8 mouse cellular contexts compared by ENCODE assay signal in the genomic region with DNA sequence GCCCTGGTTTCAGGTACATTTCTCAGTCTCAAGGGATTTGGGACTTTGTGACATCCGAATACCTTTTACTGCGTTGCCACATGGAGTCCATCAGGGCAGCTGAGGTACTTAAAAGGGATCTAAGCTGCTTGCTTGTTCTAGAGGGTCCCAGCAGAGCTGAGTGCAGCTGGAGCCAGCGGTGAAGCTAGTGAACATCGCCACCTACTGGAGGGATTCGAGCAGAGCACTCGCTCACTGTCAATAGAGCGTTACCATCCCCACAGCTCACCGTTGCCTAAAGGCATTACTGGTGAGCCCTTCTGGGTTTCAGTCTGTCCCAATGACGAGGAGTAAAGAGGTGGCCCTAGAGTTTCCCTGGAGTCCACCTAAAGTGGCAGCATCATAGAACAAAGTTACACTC. TPM values are rescaled to one million over a fixed set of nuclear protein-coding genes. Genes with fewer than 3 reads are reported as not detected.
DNase-seq lines count a peak whose midpoint lies in the region; ATAC-seq lines count a peak whose summit lies in the region.
"Had no signal": no experiment of that assay in that cellular context is flagged by ENCODE, and none has a peak within 500 bp of the region (broad histone marks: within the 10 kb centered on the region; RNA-seq: fewer than 3 reads in every experiment).

No protein-coding gene starts in this region.

- no peak overlapping the region for H3K4me2 ChIP-seq in embryonic facial prominence, embryonic 11.5 days (ENCODE audit: low read depth, low read length)
- no peak overlapping the region for H3K4me2 ChIP-seq in lung, embryonic 15.5 days

- peaks cover 2% of the 10 kb centered on the region for H3K4me1 ChIP-seq in embryonic facial prominence, embryonic 11.5 days (ENCODE audit: control insufficient read depth, insufficient read depth, low read length)
- H3K4me1 ChIP-seq in lung, embryonic 15.5 days: peaks cover 6% of the 10 kb centered on the region; the same call in 1 of the 2 replicates

- H3K27me3 ChIP-seq in embryonic facial prominence, embryonic 11.5 days (ENCODE audit: control insufficient read depth, insufficient read depth, low read length): no peaks in the 10 kb centered on the region
- H3K27me3 ChIP-seq in lung, embryonic 15.5 days: no peaks in the 10 kb centered on the region

- 3% methylated on average over 9 of the region's 9 CpGs for WGBS in embryonic facial prominence, embryonic 11.5 days
- 3% methylated on average over 9 of the region's 9 CpGs for WGBS in lung, embryonic 15.5 days

- no peak overlapping the region for H3K9ac ChIP-seq in embryonic facial prominence, embryonic 11.5 days (replicated peaks; ENCODE audit: low read length)
- H3K9ac ChIP-seq in lung, embryonic 15.5 days: no peak overlapping the region

- ATAC-seq in embryonic facial prominence, embryonic 11.5 days (replicated peaks; ENCODE audit: insufficient number of reproducible peaks, low FRiP score, low TSS enrichment, low read depth): peak; percentile 85
- peak; percentile 78; the same call in 1 of the 2 replicates for ATAC-seq in lung, embryonic 15.5 days (ENCODE audit: borderline replicate concordance, extremely low read depth, low FRiP score, low TSS enrichment)

- intact Hi-C loops in heart, postnatal 10 days (cut with DNase I): loop anchor here (1.0 to 5.0 kb wide), 3 partner anchors 99 to 169 kb away; no protein-coding TSS in a partner anchor

- no peaks in the 10 kb centered on the region for H3K36me3 ChIP-seq in embryonic facial prominence, embryonic 11.5 days (replicated peaks; ENCODE audit: control insufficient read depth, insufficient read depth, low read depth, low read length)
- H3K36me3 ChIP-seq in lung, embryonic 15.5 days: peaks cover 7% of the 10 kb centered on the region; the same call in 1 of the 2 replicates

- no peaks in the 10 kb centered on the region; the same call in 1 of the 2 replicates for H3K9me3 ChIP-seq in embryonic facial prominence, embryonic 11.5 days (replicated peaks; ENCODE audit: control insufficient read depth, low read length)
- no peaks in the 10 kb centered on the region for H3K9me3 ChIP-seq in lung, embryonic 15.5 days

- peak; percentile 88 for DNase-seq in ES-CJ7 (ENCODE audit: low read depth, low spot score)
- DNase-seq in adrenal gland, adult (ENCODE audit: inconsistent age in 2 of 2, low spot score in 1 of 2): peak; percentile 53 to 84
- DNase-seq in embryonic facial prominence, embryonic 11.5 days (ENCODE audit: low spot score): peak; percentile 94
- peak; percentile 72 to 81 for DNase-seq in heart, postnatal 10 days
- DNase-seq in kidney, postnatal 25 days: peak; percentile 69 to 81
- peak; percentile 38 for DNase-seq in retina, adult 2 months (ENCODE audit: low read depth, low spot score)

- H3K27ac ChIP-seq in embryonic facial prominence, embryonic 11.5 days (replicated peaks; ENCODE audit: low read depth, low read length): no peak overlapping the region
- H3K27ac ChIP-seq in lung, embryonic 15.5 days: no peak overlapping the region
- H3K27ac ChIP-seq: macrophage had no signal

- no peak overlapping the region for H3K4me3 ChIP-seq in embryonic facial prominence, embryonic 11.5 days (ENCODE audit: low read depth, low read length)
- no peak overlapping the region for H3K4me3 ChIP-seq in lung, embryonic 15.5 days

RNA-seq across cellular contexts. Expression of a gene that starts 46.1 kb away (rescaled TPM):
- 27.9 and 33.2 TPM in 2 replicates for polyA plus RNA-seq in embryonic facial prominence, embryonic 11.5 days (2014; fragmentation: Nextera tagmentation; extraction: Ambion mirVana)
- total RNA-seq in heart, postnatal 10 days (2021): 10 to 100 TPM; 21.0 to 29.1 TPM
- 31.8 and 33.1 TPM in 2 replicates for polyA plus RNA-seq in lung, embryonic 15.5 days (2015; fragmentation: Nextera tagmentation; extraction: Ambion mirVana)

Comparison
In these comparisons a context has a peak if more than half of its experiments do, and no peak if none do; other contexts are left out.
1. DNase-seq: peak in every context shown above with its lines; median percentile 94 in embryonic facial prominence, embryonic 11.5 days; 88 in ES-CJ7; 76 in heart, postnatal 10 days; 75 in kidney, postnatal 25 days; 68 in adrenal gland, adult; 38 in retina, adult 2 months.